Mouse (Mus musculus) left cerebral cortex, adult 8-10 months (tissue): ENCODE data around the gene Gm6592. TPM values are rescaled to one million over a fixed set of nuclear protein-coding genes. Genes with fewer than 3 reads are reported as not detected.
"Not testable (repeated sequence)": the region's sequence is repeated elsewhere in the genome, so short reads cannot be mapped to it uniquely, and the experiment has no call there.

Source experiments
- DNase-seq, 2 experiments: peaks; one replicate each; pipeline ENCODE4 v3.0.0; 2022; ENCODE audit warnings: low spot score in 2 of 2
- total RNA-seq, 4 experiments: library from RNA; stranded (reverse); gene quantifications; 2 replicates each; pipeline ENCODE4 v1.2.4; 2022

Gm6592 gene
- not detected for total RNA-seq

GRCm38 (mm10) chrX:8843694-8844093 lies at the start of gene Gm6592:
Gene Gm6592, plus strand, starts transcription at chrX:8843994.
- DNase-seq = no peak

GRCm38 (mm10) chrX:8803391-8803790 lies 40.4 kb upstream of the Gm6592 start, which contains the start of gene Ssxb5:
Gene Ssxb5, plus strand, starts transcription at chrX:8803691.
- DNase-seq = not testable (repeated sequence)

- peak; percentile 9 to 32 for DNase-seq
Measured at GRCm38 (mm10) chrX:8832043-8832442, 11.8 kb upstream of the Gm6592 start.

- no peak for DNase-seq
Measured at GRCm38 (mm10) chrX:8852486-8852885, 8.7 kb downstream of the Gm6592 start.

GRCm38 (mm10) chrX:8864331-8864730 lies 20.5 kb downstream of the Gm6592 start:
- peak; percentile 29 to 41 for DNase-seq

- DNase-seq = not testable (repeated sequence)
Measured at GRCm38 (mm10) chrX:8873953-8874352, 30.2 kb downstream of the Gm6592 start, which contains the start of gene Gm5751. Gene Gm5751, plus strand, starts transcription at chrX:8874253.

GRCm38 (mm10) chrX:8884336-8884735 lies 40.5 kb downstream of the Gm6592 start:
- no peak for DNase-seq

- DNase-seq = no peak
Measured at GRCm38 (mm10) chrX:8891975-8892342, 48.2 kb downstream of the Gm6592 start.

GRCm38 (mm10) chrX:8892343-8893155 lies 48.8 kb downstream of the Gm6592 start, which contains the start of gene B630019K06Rik:
Gene B630019K06Rik, plus strand, starts transcription at chrX:8892382.
- DNase-seq = peak; percentile 18 to 47

GRCm38 (mm10) chrX:8893182-8893651 lies 49.4 kb downstream of the Gm6592 start:
- DNase-seq = peak in 1 of 2 experiments; percentile 10

Other genes with a start within 250 kb of the Gm6592 start
- not detected for gene Ssxb8, start 153.2 kb upstream of the Gm6592 start, total RNA-seq
- not detected for gene Ssx9, start 95.6 kb upstream of the Gm6592 start, total RNA-seq
- gene Ssxb5, start 40.3 kb upstream of the Gm6592 start, total RNA-seq = not detected
- not detected for gene Gm5751, start 30.3 kb downstream of the Gm6592 start, total RNA-seq
- gene B630019K06Rik, start 48.4 kb downstream of the Gm6592 start, total RNA-seq = 10 to 100 TPM; 33.7 to 36.7 (median 35.3) TPM
- gene Fthl17b, start 119.0 kb downstream of the Gm6592 start, total RNA-seq = not detected
- not detected for gene Fthl17c, start 132.6 kb downstream of the Gm6592 start, total RNA-seq
- gene Fthl17d, start 142.8 kb downstream of the Gm6592 start, total RNA-seq = not detected
- gene Fthl17e, start 189.5 kb downstream of the Gm6592 start, total RNA-seq = not detected
- not detected for gene Fthl17f, start 219.0 kb downstream of the Gm6592 start, total RNA-seq